Mouse (Mus musculus) c-Kit-positive CD71-positive TER-119-negative erythroid progenitor cells, embryonic 14.5 days (primary cell): ENCODE measurements around the gene Rnf113a2.
A peak's percentile ranks its signal among the peaks of the same experiment; 100 is the strongest.

Experiments used
- DNase-seq: peaks from one replicate; pipeline ENCODE4 v3.0.0-alpha.2; 2013; ENCODE audit warnings: low read depth

Rnf113a2 gene

GRCm38 (mm10) chr12:84407874-84408818, 8.8 kb upstream of the Rnf113a2 start:
- peak; percentile 57 for DNase-seq

GRCm38 (mm10) chr12:84408819-84409507, 8.0 kb upstream of the Rnf113a2 start, which contains the start of the genes Entpd5 and Bbof1:
TSS of gene Entpd5 (minus strand) at chr12:84409029.
TSS of gene Bbof1 (plus strand) at chr12:84409071.
- peak; percentile 74 for DNase-seq

GRCm38 (mm10) chr12:84417605-84417922, 568 bp downstream of the Rnf113a2 start:
- no peak for DNase-seq

DNA sequence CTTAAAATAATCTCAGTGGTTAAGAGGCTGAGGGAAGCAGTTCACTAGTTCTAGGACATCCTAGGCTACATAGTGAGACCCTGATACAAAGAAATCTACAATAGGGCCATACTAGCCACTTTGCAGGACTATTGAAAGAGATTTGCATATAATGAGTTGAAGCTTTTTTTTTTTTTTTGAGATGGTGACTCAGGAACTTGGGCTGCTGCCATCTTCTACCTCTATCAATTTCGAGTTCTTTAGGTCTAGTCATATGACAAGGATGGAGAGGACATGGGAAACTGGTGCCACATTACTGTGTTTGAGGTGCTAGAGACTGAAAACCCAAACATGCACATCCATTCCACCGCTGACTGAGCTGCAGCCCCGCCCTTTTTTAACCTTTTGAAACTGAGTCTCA, 7.0 kb downstream of the Rnf113a2 start:
- DNase-seq: no peak

GRCm38 (mm10) chr12:84429825-84430224, 12.8 kb downstream of the Rnf113a2 start:
- no peak for DNase-seq

GRCm38 (mm10) chr12:84438697-84439096, 21.7 kb downstream of the Rnf113a2 start:
- no peak for DNase-seq

DNA sequence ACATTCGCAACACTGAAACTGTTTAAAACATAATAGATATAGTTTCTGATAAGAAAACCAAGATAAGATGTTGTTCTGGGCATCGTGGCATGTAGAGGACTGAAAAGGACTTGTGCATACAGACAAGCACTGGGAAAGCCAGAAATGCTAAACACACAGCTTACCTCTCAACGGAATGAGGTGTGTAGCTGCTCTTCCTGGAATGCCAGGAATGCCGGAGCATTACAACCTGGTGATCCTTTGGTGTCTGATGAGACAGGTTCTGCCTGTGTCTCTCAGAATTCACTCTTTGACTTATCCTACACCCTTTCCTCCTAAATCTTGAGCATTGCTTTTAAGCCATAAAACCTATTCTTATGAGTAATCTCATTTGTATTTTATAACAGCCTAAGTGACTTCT, 25.5 kb downstream of the Rnf113a2 start:
- DNase-seq: no peak

DNA sequence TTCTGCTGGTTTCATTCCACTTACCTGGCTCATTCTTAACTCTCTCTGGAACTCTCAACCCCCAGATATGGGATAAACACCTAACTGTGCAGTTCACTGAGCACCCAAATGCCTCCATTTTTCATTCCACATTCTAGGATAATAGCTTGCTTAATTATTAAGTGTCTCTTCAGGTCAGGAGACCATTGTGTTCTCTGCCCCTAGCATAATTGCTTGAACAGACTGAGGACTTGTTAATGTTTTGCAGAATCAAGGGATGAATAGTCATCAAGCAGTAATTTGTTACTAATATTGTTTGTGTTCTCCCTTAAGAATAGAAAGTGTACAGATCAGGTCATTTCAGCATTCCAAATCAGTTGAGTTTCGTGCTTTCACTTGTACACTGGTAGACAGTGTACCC, 30.4 kb downstream of the Rnf113a2 start:
- DNase-seq: no peak

- no peak for DNase-seq
Measured at GRCm38 (mm10) chr12:84448181-84448580, 31.2 kb downstream of the Rnf113a2 start.

DNA sequence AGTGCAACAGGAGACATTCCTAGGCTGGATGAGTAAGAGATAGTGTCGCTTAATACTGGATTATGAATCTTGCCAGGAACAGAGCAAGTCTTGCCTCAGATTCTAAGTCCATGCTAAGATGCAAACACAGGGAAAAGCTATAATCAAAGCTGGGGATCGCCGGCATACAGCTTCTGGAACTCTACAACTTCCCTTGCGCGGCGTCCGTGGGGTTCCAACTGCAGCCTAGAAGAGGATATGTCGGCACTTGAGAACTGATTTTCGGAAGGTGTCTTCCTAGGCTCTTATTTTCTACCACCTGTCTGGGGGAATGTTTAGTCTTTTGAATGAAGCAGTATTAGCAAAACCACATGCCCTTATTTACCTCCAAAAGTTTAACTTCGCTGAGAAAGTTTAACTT, 32.9 kb downstream of the Rnf113a2 start:
- DNase-seq: no peak

DNA sequence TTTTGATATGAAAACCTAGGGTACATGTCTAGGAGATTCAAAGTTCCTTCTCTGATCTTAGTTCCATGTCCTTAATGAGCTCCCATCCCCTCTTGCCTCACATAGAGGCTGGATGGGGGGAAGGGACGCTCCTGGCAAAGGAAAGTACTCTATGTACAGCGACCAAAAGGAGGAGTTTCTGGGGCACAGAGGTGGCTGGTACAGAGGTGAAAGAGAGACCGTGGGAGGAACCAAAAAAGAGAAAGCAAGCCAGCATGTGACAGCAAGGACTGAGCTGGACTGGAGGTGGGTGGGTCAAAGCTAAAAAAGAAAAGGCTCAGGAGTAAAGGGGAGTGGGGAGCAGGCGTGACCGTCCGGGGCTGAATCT, 33.3 kb downstream of the Rnf113a2 start:
- peak; percentile 20 for DNase-seq

- peak; percentile 100 for DNase-seq
Measured at GRCm38 (mm10) chr12:84450718-84451646, 34.0 kb downstream of the Rnf113a2 start, which contains the start of the genes Aldh6a1 and Lin52. TSS of gene Aldh6a1 (minus strand) at chr12:84451004. TSS of gene Lin52 (plus strand) at chr12:84451422.

DNA sequence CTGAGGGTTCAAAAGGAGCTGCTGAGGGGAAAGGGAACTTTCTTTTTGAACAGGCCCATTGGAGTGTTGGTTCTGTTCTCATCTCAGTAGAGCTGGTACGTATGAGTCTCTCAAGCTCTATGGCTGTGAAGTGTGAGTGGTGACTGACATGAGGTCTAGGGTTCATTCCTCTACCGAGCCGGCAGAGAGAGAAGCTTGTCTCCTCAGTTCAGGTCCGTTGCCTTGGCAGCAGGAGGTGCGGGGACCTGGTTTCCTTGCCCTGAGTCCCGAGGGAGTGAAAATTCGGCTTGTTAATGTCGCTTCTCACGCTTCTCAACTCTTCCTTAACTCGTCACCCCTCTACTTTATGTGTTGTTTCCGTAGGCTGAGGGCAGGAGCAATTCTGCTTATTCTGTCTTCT, 34.8 kb downstream of the Rnf113a2 start:
- peak; percentile 29 for DNase-seq

DNA sequence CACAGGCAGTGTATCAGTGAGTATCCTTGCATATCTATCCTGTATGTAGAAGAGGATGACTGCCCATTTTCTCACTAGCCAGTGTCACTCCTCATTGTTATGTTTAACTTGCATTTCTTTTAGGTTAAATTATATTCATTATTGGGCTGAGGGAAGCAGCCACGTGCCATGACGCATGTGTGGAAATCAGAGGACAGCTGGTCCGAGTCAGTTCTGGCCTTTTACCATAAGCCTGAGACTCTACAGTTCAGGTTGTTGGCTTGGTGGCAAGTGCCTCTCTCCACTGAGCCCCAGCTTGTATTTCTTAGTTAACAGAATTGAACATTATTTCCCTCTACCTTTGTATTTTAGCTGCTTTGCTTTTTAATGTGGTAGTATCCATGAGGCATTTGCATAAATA, 39.9 kb downstream of the Rnf113a2 start:
- DNase-seq: no peak

- no peak for DNase-seq
Measured at GRCm38 (mm10) chr12:84459845-84460244, 42.8 kb downstream of the Rnf113a2 start.

GRCm38 (mm10) chr12:84461416-84461815, 44.4 kb downstream of the Rnf113a2 start:
- DNase-seq: no peak

GRCm38 (mm10) chr12:84462856-84463255, 45.9 kb downstream of the Rnf113a2 start:
- no peak for DNase-seq
